Mouse (Mus musculus) cerebellum, adult 2 months (tissue): ENCODE measurements at regions not wholly inside any gene's neighbourhood (a gene's known extent, or its start where the extent isn't known, plus 50 kb on each side); places are given as distances from the start of the nearest gene placed in this dataset.

Experiments used
- CTCF ChIP-seq: fragments of 200-500 bp; IDR thresholded peaks from 2 replicates; pipeline ENCODE4 v1.5.1; 2011; ENCODE audit warnings: low read depth, mild to moderate bottlenecking, control low read depth, low read length, moderate library complexity, borderline replicate concordance; ENCODE audit not compliant: insufficient read depth
- POLR2A ChIP-seq: fragments of 200-500 bp; IDR thresholded peaks from 2 replicates; pipeline ENCODE4 v1.6.1; 2011; ENCODE audit warnings: low read length, control low read depth, borderline replicate concordance; ENCODE audit not compliant: insufficient read depth

DNA sequence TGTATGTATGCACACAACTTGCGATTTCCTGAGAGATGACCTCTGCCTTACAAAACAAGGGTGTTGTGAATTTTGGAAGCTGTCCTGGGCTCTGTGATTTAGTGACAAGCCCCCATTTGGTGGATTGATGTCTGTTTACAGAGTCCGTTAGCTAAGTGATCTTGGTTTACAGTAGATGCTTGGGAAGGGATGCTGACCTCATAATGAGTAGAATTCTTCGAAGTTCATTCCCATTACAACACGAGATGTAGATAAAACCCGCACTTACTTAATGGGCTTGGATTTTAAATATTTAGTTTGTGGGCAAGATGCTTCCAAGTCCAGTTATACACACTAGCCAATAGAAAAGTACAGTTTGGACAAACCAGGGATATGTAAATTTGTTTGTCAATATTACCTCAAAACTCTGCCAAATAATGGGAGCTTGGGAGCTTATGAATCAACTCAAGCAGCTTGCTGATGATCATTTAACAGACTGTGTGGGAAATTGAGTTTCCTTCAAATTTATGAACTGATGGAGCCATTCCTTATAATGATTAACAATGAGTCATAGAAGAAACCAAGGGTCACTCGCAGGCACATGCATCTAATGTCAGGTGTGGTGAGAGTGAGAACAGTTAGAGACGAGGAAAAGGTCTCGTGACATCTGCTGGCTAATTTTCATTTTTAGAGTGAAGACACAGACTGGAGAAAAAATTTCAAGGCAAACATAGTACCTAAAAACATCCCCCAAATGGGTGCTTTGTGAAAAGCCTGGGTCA, 187.4 kb upstream of the Gm15217 start:
- TF ChIP-seq POLR2A, result no peak
- TF ChIP-seq CTCF, result no peak
